Mouse (Mus musculus) CD4-positive helper T cell, adult 2 months (primary cell): ENCODE measurements around the gene Srd5a3.

ENCODE experiments used
- DNase-seq: peaks from one replicate; pipeline ENCODE4 v3.0.0-alpha.2; 2012; ENCODE audit warnings: low read depth, missing footprints, low spot score

The Srd5a3 gene

DNA sequence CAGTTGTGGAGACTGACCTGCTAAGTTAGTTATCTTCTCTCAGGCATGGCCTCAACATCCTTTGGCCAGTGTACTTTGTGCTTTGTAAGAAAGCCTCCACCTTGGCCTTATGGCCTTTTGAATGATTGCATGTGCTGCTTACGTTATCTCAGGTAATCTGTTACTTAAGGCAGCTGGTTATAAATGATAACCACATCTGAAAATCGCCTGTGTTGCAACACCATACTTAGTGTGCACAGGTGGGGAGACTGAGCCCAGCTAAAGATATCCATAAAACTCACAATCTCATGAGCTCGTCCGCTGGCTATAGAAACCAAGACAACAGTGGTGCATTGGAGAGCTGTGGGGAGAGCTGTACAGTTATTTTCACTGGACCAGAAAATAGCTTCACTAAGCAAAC lies 50.5 kb downstream of the Srd5a3 start:
- no peak for DNase-seq

DNA sequence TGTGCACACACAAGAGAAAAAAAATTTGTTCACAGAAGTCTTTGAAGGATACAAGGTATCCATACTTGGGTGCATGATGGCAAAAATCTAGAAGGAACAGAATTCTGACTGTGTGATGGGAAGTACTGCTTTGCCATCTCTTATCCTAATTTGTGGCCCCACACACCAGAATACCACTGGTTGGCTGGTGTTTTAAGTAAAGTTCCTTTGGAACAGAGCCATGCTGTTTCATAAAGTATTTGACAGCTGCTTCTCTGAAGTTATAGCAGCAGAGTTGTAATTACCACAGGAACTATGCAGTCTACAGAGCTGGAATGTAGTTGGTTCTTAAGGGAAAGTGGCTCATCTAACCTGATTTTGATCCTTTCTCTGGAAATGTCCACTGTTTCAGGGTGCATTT lies 53.0 kb downstream of the Srd5a3 start:
- no peak for DNase-seq

DNA sequence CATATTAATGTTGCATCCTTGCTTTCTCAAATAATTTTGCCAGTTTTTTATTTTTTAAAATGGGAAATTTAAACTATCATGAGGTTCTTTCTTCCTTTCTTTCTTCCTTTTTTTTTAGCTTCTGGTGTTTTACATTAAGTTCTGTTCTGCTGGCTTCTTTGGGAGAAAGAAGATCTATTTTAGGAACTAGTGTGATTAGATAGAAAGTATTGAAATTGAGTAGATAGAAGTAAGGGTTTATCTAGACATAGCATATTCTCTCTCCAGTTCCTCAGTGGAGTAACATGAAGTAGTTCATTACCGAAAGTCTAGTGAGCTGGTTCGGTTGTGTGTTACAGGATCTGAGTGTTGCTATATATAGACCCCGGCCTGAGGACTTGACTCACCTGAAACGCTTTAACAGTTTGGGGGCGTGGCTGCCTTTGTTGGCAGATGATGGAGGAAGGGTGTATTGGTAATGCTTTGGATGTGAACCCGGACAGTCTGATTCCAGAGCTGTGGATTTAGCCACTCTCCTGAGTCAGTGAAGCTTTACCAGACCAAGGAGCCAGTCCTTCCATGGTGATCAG lies 54.4 kb downstream of the Srd5a3 start:
- no peak for DNase-seq

DNA sequence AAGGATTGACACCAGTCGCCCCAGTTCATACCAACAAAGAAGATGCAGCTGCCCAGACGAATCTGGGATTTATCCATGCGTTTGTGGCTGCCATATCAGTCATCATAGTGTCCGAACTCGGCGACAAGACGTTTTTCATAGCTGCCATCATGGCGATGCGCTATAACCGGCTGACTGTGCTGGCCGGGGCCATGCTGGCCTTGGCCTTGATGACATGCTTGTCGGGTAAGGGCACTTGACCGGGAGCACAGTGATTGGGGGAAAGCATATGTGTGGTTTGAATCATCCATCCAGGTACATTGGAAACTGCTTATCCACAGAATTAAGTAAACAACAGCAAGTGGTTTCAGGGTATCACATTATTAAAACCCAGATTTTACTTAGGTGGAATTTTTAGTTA lies 59.3 kb downstream of the Srd5a3 start:
- no peak for DNase-seq

DNA sequence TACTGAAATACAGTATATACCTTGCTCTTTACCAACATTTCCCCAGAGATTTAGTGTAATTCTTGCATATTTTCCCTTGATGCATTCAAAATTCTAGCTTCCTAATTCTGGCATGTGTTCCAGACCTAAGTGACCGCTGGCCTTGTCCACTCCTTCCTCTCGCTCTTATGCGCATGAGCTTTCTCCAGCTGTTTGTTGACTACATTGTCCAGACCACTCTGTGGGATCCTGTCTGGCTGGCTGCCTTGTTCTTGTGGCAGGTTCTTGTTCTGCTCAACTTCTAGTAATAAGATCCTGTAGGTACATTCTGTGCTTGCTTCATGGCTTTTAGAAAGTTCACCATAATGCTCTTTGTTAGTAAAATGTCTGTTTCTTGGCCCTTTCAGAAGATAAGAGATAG lies 63.1 kb downstream of the Srd5a3 start:
- no peak for DNase-seq
